Mouse (Mus musculus): Measurements from ENCODE around the gene Greb1.

- TF ChIP-seq CTCF (IDR thresholded peaks at IDR 0.05; ENCODE audit: low read depth, low read length) (no peak), GATA1 (IDR thresholded peaks at IDR 0.05; ENCODE audit: borderline replicate concordance, low read length) (no peak), POLR2AphosphoS5 (IDR thresholded peaks at IDR 0.05; ENCODE audit: insufficient replicate concordance, low read depth, low read length) (no peak), TAL1 (conservative IDR thresholded peaks at IDR 0.05; ENCODE audit: low read depth, low read length) (no peak)
Observed at GRCm38 (mm10) chr12:16653332-16654093, 147.2 kb downstream of the Greb1 start, which contains the start of gene Ntsr2.

Data from G1E (cell line).